Mouse (Mus musculus): ENCODE results near the gene Pdik1l. TPM values are rescaled to one million over a fixed set of nuclear protein-coding genes. Genes with fewer than 3 reads are reported as not detected.
A peak's percentile ranks its signal among the peaks of the same experiment; 100 is the strongest.

The Pdik1l gene
- polyA plus RNA-seq (2015; fragmentation: Nextera tagmentation; extraction: Ambion mirVana) = 32.4 and 37.3 TPM in 2 replicates

- Histone ChIP-seq H3K4me1 (peaks cover 25% of the 10 kb centered on the region), H3K4me3 (peak within 1 kb of the TSS; percentile 99), H3K36me3 (ENCODE audit: poor library complexity, severe bottlenecking) (peaks cover 17% of the 10 kb centered on the region), H3K9me3 (replicated peaks) (no peaks in the 10 kb centered on the region), H3K27ac (peak within 1 kb of the TSS; percentile 99), H3K27me3 (no peaks in the 10 kb centered on the region), H3K9ac (peak within 1 kb of the TSS; percentile 96), H3K4me2 (peak within 1 kb of the TSS; percentile 79)
- under 1% methylated on average over 43 of the region's 43 CpGs for WGBS
- ATAC-seq = peak; percentile 72
These were observed at the start of gene Pdik1l for GRCm38 (mm10) chr4:134287575-134288025. Gene Pdik1l (minus strand): TSS chr4:134287895.

GRCm38 (mm10) chr4:134330281-134330680, 42.6 kb upstream of the Pdik1l start:
- no peak overlapping the region for H3K27ac ChIP-seq
- no peaks in the 10 kb centered on the region for H3K27me3 ChIP-seq
- H3K4me3 ChIP-seq = no peak overlapping the region
- no peak for ATAC-seq
- no peaks in the 10 kb centered on the region for H3K4me1 ChIP-seq
- no peaks in the 10 kb centered on the region for H3K36me3 ChIP-seq (ENCODE audit: poor library complexity, severe bottlenecking)
- no peaks in the 10 kb centered on the region for H3K9me3 ChIP-seq (replicated peaks)
- WGBS = 60% methylated on average over 5 of the region's 5 CpGs
- H3K4me2 ChIP-seq = no peak overlapping the region
- H3K9ac ChIP-seq = no peak overlapping the region

GRCm38 (mm10) chr4:134328832-134329231, 41.1 kb upstream of the Pdik1l start:
- Histone ChIP-seq H3K27me3 (no peaks in the 10 kb centered on the region), H3K4me2 (no peak overlapping the region), H3K27ac (no peak overlapping the region), H3K9me3 (replicated peaks) (no peaks in the 10 kb centered on the region), H3K9ac (no peak overlapping the region), H3K4me1 (no peaks in the 10 kb centered on the region), H3K36me3 (ENCODE audit: poor library complexity, severe bottlenecking) (no peaks in the 10 kb centered on the region), H3K4me3 (no peak overlapping the region)
- ATAC-seq = no peak
- 83% methylated on average over 8 of the region's 8 CpGs for WGBS

GRCm38 (mm10) chr4:134328151-134328550, 40.5 kb upstream of the Pdik1l start:
- Histone ChIP-seq H3K4me3 (no peak overlapping the region), H3K9ac (no peak overlapping the region), H3K9me3 (replicated peaks) (no peaks in the 10 kb centered on the region), H3K27me3 (no peaks in the 10 kb centered on the region), H3K4me1 (no peaks in the 10 kb centered on the region), H3K36me3 (ENCODE audit: poor library complexity, severe bottlenecking) (no peaks in the 10 kb centered on the region), H3K4me2 (no peak overlapping the region), H3K27ac (no peak overlapping the region)
- ATAC-seq = no peak
- 65% methylated on average over 8 of the region's 8 CpGs for WGBS

GRCm38 (mm10) chr4:134326859-134327530, 39.3 kb upstream of the Pdik1l start:
- Histone ChIP-seq H3K4me2 (no peak overlapping the region), H3K9me3 (replicated peaks) (no peaks in the 10 kb centered on the region), H3K27ac (no peak overlapping the region), H3K9ac (no peak overlapping the region), H3K4me1 (no peaks in the 10 kb centered on the region), H3K27me3 (no peaks in the 10 kb centered on the region), H3K36me3 (ENCODE audit: poor library complexity, severe bottlenecking) (no peaks in the 10 kb centered on the region), H3K4me3 (no peak overlapping the region)
- ATAC-seq = no peak
- 68% methylated on average over 5 of the region's 5 CpGs for WGBS

- Histone ChIP-seq H3K27me3 (no peaks in the 10 kb centered on the region), H3K9ac (no peak overlapping the region), H3K4me1 (no peaks in the 10 kb centered on the region), H3K36me3 (ENCODE audit: poor library complexity, severe bottlenecking) (no peaks in the 10 kb centered on the region), H3K9me3 (replicated peaks) (no peaks in the 10 kb centered on the region), H3K4me3 (no peak overlapping the region), H3K27ac (no peak overlapping the region), H3K4me2 (no peak overlapping the region)
- 81% methylated on average over 5 of the region's 5 CpGs for WGBS
- ATAC-seq = no peak
These were observed 37.0 kb upstream of the Pdik1l start for GRCm38 (mm10) chr4:134324655-134325054.

- no peak overlapping the region for H3K4me2 ChIP-seq
- 56% methylated on average over 3 of the region's 3 CpGs for WGBS
- H3K9me3 ChIP-seq (replicated peaks) = no peaks in the 10 kb centered on the region
- no peak overlapping the region for H3K9ac ChIP-seq
- H3K27me3 ChIP-seq = no peaks in the 10 kb centered on the region
- H3K36me3 ChIP-seq (ENCODE audit: poor library complexity, severe bottlenecking) = no peaks in the 10 kb centered on the region
- no peak overlapping the region for H3K27ac ChIP-seq
- no peaks in the 10 kb centered on the region for H3K4me1 ChIP-seq
- ATAC-seq = no peak
- no peak overlapping the region for H3K4me3 ChIP-seq
These were observed 33.8 kb upstream of the Pdik1l start for GRCm38 (mm10) chr4:134321524-134321923.

- H3K9me3 ChIP-seq (replicated peaks) = no peaks in the 10 kb centered on the region
- no peaks in the 10 kb centered on the region for H3K36me3 ChIP-seq (ENCODE audit: poor library complexity, severe bottlenecking)
- H3K9ac ChIP-seq = no peak overlapping the region
- no peak overlapping the region for H3K4me2 ChIP-seq
- no peak for ATAC-seq
- H3K4me3 ChIP-seq = no peak overlapping the region
- WGBS = 81% methylated on average over 5 of the region's 5 CpGs
- no peaks in the 10 kb centered on the region for H3K4me1 ChIP-seq
- H3K27ac ChIP-seq = no peak overlapping the region
- H3K27me3 ChIP-seq = no peaks in the 10 kb centered on the region
These were observed 32.0 kb upstream of the Pdik1l start for GRCm38 (mm10) chr4:134319674-134320073.

GRCm38 (mm10) chr4:134319074-134319473, 31.4 kb upstream of the Pdik1l start:
- Histone ChIP-seq H3K4me3 (no peak overlapping the region), H3K4me1 (no peaks in the 10 kb centered on the region), H3K9me3 (replicated peaks) (no peaks in the 10 kb centered on the region), H3K9ac (no peak overlapping the region), H3K27me3 (no peaks in the 10 kb centered on the region), H3K36me3 (ENCODE audit: poor library complexity, severe bottlenecking) (no peaks in the 10 kb centered on the region), H3K4me2 (no peak overlapping the region), H3K27ac (no peak overlapping the region)
- 89% methylated on average over 5 of the region's 5 CpGs for WGBS
- no peak for ATAC-seq

- no peak for ATAC-seq
- Histone ChIP-seq H3K4me2 (no peak overlapping the region), H3K9ac (no peak overlapping the region), H3K9me3 (replicated peaks) (no peaks in the 10 kb centered on the region), H3K4me3 (no peak overlapping the region), H3K27me3 (no peaks in the 10 kb centered on the region), H3K36me3 (ENCODE audit: poor library complexity, severe bottlenecking) (no peaks in the 10 kb centered on the region), H3K4me1 (no peaks in the 10 kb centered on the region), H3K27ac (no peak overlapping the region)
- 48% methylated on average over 16 of the region's 16 CpGs for WGBS
These were observed 28.7 kb upstream of the Pdik1l start for GRCm38 (mm10) chr4:134316390-134316789.

GRCm38 (mm10) chr4:134315470-134315869, 27.8 kb upstream of the Pdik1l start:
- WGBS = 86% methylated on average over 9 of the region's 9 CpGs
- no peaks in the 10 kb centered on the region for H3K36me3 ChIP-seq (ENCODE audit: poor library complexity, severe bottlenecking)
- no peak overlapping the region for H3K9ac ChIP-seq
- H3K4me1 ChIP-seq = no peaks in the 10 kb centered on the region
- no peak overlapping the region for H3K4me2 ChIP-seq
- no peaks in the 10 kb centered on the region for H3K27me3 ChIP-seq
- no peak for ATAC-seq
- no peaks in the 10 kb centered on the region for H3K9me3 ChIP-seq (replicated peaks)
- no peak overlapping the region for H3K27ac ChIP-seq
- no peak overlapping the region for H3K4me3 ChIP-seq

GRCm38 (mm10) chr4:134314876-134315275, 27.2 kb upstream of the Pdik1l start, which contains the start of gene Trim63:
Gene Trim63 (plus strand): TSS chr4:134315120.
- Histone ChIP-seq H3K9ac (no peak within 1 kb of the TSS), H3K4me2 (no peak within 1 kb of the TSS), H3K4me1 (no peaks in the 10 kb centered on the region), H3K27me3 (no peaks in the 10 kb centered on the region), H3K4me3 (no peak within 1 kb of the TSS), H3K36me3 (ENCODE audit: poor library complexity, severe bottlenecking) (no peaks in the 10 kb centered on the region), H3K27ac (no peak within 1 kb of the TSS), H3K9me3 (replicated peaks) (no peaks in the 10 kb centered on the region)
- no peak for ATAC-seq
- WGBS = 47% methylated on average over 11 of the region's 11 CpGs

Data from forebrain, embryonic 13.5 days (tissue).